Mouse (Mus musculus) embryonic facial prominence, embryonic 11.5 days (tissue): ENCODE measurements around the gene Baiap3. TPM values are rescaled to one million over a fixed set of nuclear protein-coding genes. Genes with fewer than 3 reads are reported as not detected.

ENCODE experiments used
- ATAC-seq: fragments of 200-750 bp; cut with Nextera tagmentation; replicated peaks from 2 replicates; pipeline ENCODE4 v1.8.0; 2017; ENCODE audit warnings: low read depth; ENCODE audit not compliant: insufficient number of reproducible peaks, low FRiP score, low TSS enrichment
- DNase-seq: peaks from one replicate; pipeline ENCODE4 v3.0.0-alpha.2; 2015; ENCODE audit warnings: low spot score
- H3K27ac ChIP-seq: fragments of 300-500 bp; sonication (generic); replicated peaks from 2 replicates; pipeline ENCODE4 v1.5.1; 2014; ENCODE audit warnings: mild to moderate bottlenecking, low read depth, low read length, control low read depth
- H3K27me3 ChIP-seq: fragments of 300-500 bp; sonication (generic); 2 replicates; pipeline ENCODE4 v1.6.1; 2014; ENCODE audit warnings: mild to moderate bottlenecking, low read length, moderate library complexity, mixed read lengths; ENCODE audit not compliant: control insufficient read depth, insufficient read depth
- H3K36me3 ChIP-seq: fragments of 300-500 bp; sonication (generic); replicated peaks from 2 replicates; pipeline ENCODE4 v1.6.1; 2014; ENCODE audit warnings: low read depth, mild to moderate bottlenecking, low read length, moderate library complexity, mixed read lengths; ENCODE audit not compliant: control insufficient read depth, insufficient read depth
- H3K4me1 ChIP-seq: fragments of 300-500 bp; sonication (generic); 2 replicates; pipeline ENCODE4 v1.6.1; 2014; ENCODE audit warnings: low read length, mixed read lengths; ENCODE audit not compliant: control insufficient read depth, insufficient read depth
- H3K4me2 ChIP-seq: fragments of 300-500 bp; sonication (generic); 2 replicates; pipeline ENCODE4 v1.6.1; 2014; ENCODE audit warnings: low read depth, mild to moderate bottlenecking, control low read depth, low read length, moderate library complexity
- H3K4me3 ChIP-seq: fragments of 300-500 bp; sonication (generic); 2 replicates; pipeline ENCODE4 v1.5.1; 2014; ENCODE audit warnings: low read depth, low read length, control low read depth
- H3K9ac ChIP-seq: fragments of 300-500 bp; sonication (generic); replicated peaks from 2 replicates; pipeline ENCODE4 v1.6.1; 2014; ENCODE audit warnings: mild to moderate bottlenecking, control low read depth, low read length
- H3K9me3 ChIP-seq: fragments of 300-500 bp; sonication (generic); replicated peaks from 2 replicates; pipeline ENCODE4 v1.6.1; 2016; ENCODE audit warnings: mild to moderate bottlenecking, low read length, inconsistent platforms, mixed read lengths; ENCODE audit not compliant: control insufficient read depth
- WGBS: fragments of 180-500 bp; shearing (Covaris S2); extraction: QIAGEN DNeasy Blood & Tissue Kit; methylation state at CpG from one replicate; pipeline ENCODE4 v1.1.7; 2014; 5-methylcytosine and 5-hydroxymethylcytosine counted together
- polyA plus RNA-seq: library from polyadenylated mRNA; unstranded; fragments of >200 nt; fragmentation: Nextera tagmentation; extraction: Ambion mirVana; gene quantifications from 2 replicates; pipeline ENCODE4 v1.2.1, GENCODE M21; 2014

Baiap3 gene
- polyA plus RNA-seq, 1 experiment from 2014 or later = 0.66 TPM

DNA sequence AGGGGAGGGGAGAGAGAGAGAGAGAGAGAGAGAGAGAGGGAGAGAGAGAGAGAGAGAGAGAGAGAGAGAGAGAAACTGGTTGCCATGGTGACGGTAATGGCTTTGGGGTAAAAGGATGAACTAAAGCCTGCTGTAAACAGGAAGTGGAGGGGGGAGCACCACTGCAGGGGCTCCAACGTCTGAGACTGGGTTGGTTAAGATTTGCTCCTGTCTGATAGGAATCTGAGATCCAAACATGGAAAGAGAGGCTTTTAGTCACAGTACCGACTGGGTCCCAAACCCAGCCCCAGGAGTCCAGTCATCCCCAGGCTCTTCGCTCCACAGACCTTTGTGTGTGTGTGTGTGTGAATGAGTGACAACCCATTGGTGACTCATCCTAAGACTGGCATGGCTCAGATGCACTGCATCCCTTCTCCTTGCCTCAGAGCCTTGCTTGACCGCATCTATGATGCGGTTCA lies 1.7 kb upstream of the Baiap3 start:
- DNase-seq = no peak
- 54% methylated on average over 6 of the region's 6 CpGs for WGBS

DNA sequence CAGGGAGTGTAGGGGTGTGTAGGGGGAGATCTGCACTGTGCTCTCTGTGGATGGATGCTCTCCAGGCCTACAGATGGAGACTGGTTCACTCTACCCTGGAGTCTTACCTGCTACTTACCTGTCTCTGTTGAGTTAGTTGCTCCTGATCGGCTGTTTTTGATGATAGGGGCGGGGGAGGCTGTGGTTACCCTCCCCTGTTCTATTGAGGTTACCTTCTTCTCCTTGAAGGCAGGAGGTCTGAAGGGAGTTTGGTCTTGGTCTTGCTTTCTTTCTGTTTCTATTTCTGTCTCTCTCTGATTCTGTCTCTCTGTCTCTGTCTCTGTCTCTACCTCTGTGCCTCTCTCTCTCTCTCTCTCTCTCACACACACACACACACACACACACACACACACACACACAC lies 1.1 kb downstream of the Baiap3 start:
- Histone ChIP-seq H3K9ac (no peak overlapping the region), H3K27ac (no peak overlapping the region), H3K4me1 (peaks cover 6% of the 10 kb centered on the region), H3K36me3 (no peaks in the 10 kb centered on the region; the same call in 1 of the 2 replicates), H3K27me3 (peaks cover 17% of the 10 kb centered on the region), H3K4me3 (no peak overlapping the region), H3K4me2 (no peak overlapping the region), H3K9me3 (no peaks in the 10 kb centered on the region)
- no peak for DNase-seq
- 51% methylated on average over 2 of the region's 2 CpGs for WGBS
- ATAC-seq = no peak

More for the DNA sequence above, 1.7 kb upstream of the Baiap3 start:
- no peak overlapping the region for H3K4me2 ChIP-seq
- H3K9ac ChIP-seq = no peak overlapping the region
- peaks cover 6% of the 10 kb centered on the region for H3K4me1 ChIP-seq
- H3K36me3 ChIP-seq = peaks cover 5% of the 10 kb centered on the region
- H3K4me3 ChIP-seq = no peak overlapping the region
- no peak overlapping the region for H3K27ac ChIP-seq
- peaks cover 17% of the 10 kb centered on the region for H3K27me3 ChIP-seq
- no peaks in the 10 kb centered on the region for H3K9me3 ChIP-seq
- no peak for ATAC-seq

DNA sequence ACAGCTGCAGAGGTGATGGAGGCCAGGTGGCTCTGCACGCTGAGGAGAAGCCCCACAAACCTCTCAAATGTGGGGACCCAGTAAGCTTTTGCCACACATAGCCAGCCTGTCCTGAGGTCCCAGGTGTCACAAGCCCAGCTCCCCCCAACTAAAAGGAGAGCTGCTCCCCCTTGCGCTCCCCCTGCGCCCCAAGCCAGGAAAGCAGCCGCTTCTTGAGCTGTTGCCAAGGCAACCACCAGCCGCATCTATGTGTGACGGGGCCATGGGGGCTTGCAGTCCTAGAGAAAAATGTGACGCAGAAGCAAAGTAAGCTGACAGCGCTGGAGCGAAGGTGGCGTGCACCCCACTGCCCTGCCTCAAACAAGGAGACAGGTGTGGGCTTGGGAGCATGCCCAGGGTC lies 2.4 kb downstream of the Baiap3 start:
- DNase-seq (no peak), ATAC-seq (no peak)
- H3K4me2 ChIP-seq = no peak overlapping the region
- H3K4me3 ChIP-seq = no peak overlapping the region
- H3K27ac ChIP-seq = no peak overlapping the region
- H3K4me1 ChIP-seq = peaks cover 6% of the 10 kb centered on the region
- H3K9me3 ChIP-seq = no peaks in the 10 kb centered on the region
- H3K9ac ChIP-seq = 0 out of 2 replicates have a peak overlapping the region, but pooled peaks have one; percentile 18
- H3K27me3 ChIP-seq = peaks cover 17% of the 10 kb centered on the region
- WGBS = 32% methylated on average over 10 of the region's 10 CpGs
- H3K36me3 ChIP-seq = no peaks in the 10 kb centered on the region

DNA sequence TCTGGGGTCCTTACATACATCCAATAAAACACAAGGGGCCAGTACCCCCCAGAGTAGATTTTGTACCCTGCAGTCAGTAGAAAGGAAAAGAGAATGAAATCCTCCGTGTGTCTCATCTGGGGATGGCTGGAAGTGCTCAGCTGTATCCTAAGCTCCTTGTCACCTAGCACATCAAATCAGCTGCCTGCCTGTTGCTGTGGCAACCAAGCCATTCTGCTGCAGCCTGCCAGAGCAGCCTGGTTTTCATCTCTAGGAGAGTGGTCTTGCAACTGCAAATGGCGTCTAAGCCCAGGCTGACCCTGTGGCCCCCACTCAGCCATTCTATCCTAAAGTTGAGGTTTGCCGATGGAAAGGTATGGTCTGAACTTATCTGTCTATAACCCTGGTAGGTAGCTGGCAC lies 3.5 kb downstream of the Baiap3 start:
- H3K36me3 ChIP-seq = no peaks in the 10 kb centered on the region
- no peak for ATAC-seq
- H3K4me3 ChIP-seq = no peak overlapping the region
- H3K4me1 ChIP-seq = peaks cover 6% of the 10 kb centered on the region
- 42% methylated on average over 3 of the region's 3 CpGs for WGBS
- DNase-seq = no peak
- H3K4me2 ChIP-seq = no peak overlapping the region
- H3K27ac ChIP-seq = no peak overlapping the region
- no peaks in the 10 kb centered on the region for H3K9me3 ChIP-seq
- H3K27me3 ChIP-seq = peaks cover 17% of the 10 kb centered on the region
- H3K9ac ChIP-seq = no peak overlapping the region

DNA sequence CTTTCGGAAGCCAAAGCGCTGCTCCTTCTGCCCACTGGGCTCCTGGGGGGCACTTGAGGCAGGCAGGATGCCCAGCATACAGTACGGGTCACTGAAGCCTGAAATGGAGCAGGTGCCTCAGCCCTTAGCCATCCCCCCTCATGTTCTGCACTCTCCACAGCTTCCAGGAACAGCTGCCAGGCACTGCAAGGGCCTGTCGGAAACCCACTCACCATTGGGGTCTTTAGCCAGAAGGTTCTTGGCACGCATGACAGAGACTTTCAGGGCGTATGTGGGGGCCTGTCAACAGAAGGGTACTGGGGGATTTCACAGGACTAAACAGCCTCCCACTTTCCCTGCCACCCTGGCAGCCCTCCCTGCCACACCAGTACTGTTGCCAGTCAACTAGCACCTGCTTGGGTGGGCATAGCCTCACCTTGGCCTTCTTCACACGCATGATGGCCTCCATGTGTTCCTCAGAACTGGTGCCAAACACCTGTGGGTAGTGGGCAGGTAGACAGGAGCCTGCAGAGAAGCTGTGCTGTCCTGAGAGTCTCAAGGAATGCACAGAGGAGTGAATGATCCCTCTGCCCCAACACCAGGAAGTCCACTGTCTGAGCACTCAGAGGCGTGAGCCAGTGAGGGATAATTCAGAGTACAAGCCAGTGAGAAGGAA lies 5.9 kb downstream of the Baiap3 start:
- no peak for DNase-seq
- no peaks in the 10 kb centered on the region for H3K9me3 ChIP-seq
- ATAC-seq = no peak
- H3K27me3 ChIP-seq = peaks cover 8% of the 10 kb centered on the region; the same call in 1 of the 2 replicates
- no peaks in the 10 kb centered on the region; the same call in 1 of the 2 replicates for H3K4me1 ChIP-seq
- WGBS = 76% methylated on average over 8 of the region's 8 CpGs
- H3K36me3 ChIP-seq = no peaks in the 10 kb centered on the region; the same call in 1 of the 2 replicates
- no peak overlapping the region for H3K9ac ChIP-seq
- no peak overlapping the region for H3K4me2 ChIP-seq
- no peak overlapping the region for H3K27ac ChIP-seq
- H3K4me3 ChIP-seq = no peak overlapping the region

DNA sequence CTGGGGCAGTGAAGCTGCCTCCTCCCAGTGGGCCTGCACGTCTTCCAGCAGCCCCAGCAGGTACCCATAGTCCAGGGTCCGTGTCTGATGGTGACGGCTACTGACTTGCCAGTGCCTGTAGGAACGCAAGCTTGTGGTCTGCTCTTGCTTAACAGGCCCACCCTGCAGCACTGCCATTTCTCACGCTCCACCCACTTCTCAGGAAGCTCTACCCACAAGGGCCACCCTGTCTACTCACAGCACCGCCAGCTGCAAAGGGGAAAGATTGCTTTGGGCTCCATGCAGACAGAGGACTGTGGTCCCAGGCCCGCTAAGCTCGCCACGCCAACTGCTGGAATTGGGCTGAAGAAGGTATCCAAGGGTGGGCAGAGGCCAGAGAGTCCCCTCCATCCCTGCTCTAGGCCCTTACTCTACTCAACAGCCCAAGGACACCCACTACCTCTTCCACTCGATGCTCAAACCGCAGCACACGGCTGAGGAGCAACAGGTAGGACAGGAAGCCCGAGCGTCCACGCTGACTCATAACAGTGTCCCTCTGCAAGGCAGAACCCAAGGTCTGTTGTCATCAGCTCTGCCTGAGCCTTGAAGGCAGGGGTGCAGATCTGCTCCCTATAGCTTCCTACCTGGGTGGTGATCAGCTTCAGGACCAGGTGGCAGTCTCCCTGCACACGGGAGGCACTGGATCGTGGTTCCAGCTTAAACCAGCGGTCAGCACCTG lies 8.0 kb downstream of the Baiap3 start:
- Histone ChIP-seq H3K4me3 (no peak overlapping the region), H3K9ac (no peak overlapping the region), H3K4me2 (no peak overlapping the region), H3K36me3 (peaks cover 2% of the 10 kb centered on the region; the same call in 1 of the 2 replicates), H3K4me1 (no peaks in the 10 kb centered on the region), H3K9me3 (no peaks in the 10 kb centered on the region), H3K27ac (no peak overlapping the region), H3K27me3 (no peaks in the 10 kb centered on the region)
- ATAC-seq (no peak), DNase-seq (no peak)
- 82% methylated on average over 18 of the region's 18 CpGs for WGBS

DNA sequence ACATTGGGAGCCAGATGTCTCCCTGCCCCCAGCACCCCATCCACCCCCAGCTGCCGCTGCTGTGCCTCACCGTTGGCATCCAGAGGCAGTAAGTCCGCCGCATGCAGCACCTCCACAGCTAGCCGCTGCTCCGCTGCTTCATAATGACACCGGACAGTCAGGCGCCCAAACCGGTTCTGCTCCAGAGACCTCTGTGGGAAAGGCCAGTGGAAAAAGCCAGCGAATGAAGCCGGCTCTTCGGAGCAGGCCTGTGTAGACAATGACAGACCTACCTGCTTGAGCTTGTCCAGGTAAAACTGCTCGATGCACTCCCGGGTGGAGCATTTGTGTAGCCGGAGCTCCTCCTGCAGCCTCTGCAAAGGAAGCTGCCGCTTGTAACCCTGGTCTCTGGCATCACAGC lies 11.9 kb downstream of the Baiap3 start:
- H3K4me3 ChIP-seq = no peak overlapping the region
- H3K4me1 ChIP-seq = peaks cover 4% of the 10 kb centered on the region
- H3K27me3 ChIP-seq = no peaks in the 10 kb centered on the region
- H3K27ac ChIP-seq = no peak overlapping the region
- ATAC-seq (no peak), DNase-seq (no peak)
- no peak overlapping the region for H3K9ac ChIP-seq
- H3K36me3 ChIP-seq = peaks cover 7% of the 10 kb centered on the region
- H3K9me3 ChIP-seq = no peaks in the 10 kb centered on the region
- no peak overlapping the region for H3K4me2 ChIP-seq
- WGBS = 84% methylated on average over 16 of the region's 16 CpGs

DNA sequence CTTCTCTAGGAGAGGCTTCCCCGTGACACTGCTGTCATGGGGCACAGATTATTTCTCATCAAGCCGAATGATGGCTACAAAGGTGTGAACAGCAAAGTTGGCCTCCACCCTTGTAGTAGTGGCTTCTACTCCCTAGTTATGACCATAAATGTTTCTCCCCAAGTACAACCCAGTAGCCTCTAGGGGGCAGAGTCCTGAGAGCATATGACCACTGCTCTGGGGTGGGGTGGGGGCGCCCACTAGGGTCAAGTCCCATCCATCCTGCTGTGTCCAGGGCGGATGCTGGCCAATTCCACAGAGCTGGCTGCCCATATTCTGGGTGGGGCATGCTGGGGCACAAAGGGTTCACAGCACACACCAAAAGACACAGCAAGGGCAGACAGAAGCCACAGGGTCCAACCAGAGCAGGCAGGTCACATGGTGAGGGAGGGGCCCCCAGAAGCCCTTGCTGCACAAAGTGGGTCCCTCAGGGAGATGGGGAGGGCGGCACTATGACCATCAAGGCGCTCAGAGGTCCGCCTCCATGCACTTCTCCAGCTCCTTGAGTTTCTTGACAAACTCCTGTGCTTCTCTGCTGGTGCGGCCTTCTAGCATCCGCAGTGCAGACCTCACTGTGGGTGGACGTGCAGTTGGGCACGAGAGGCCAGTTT lies 12.9 kb downstream of the Baiap3 start:
- no peak for DNase-seq

More for the DNA sequence above, 12.9 kb downstream of the Baiap3 start:
- no peak for ATAC-seq
- Histone ChIP-seq H3K4me2 (no peak overlapping the region), H3K9ac (no peak overlapping the region), H3K9me3 (no peaks in the 10 kb centered on the region), H3K27ac (no peak overlapping the region), H3K36me3 (peaks cover 7% of the 10 kb centered on the region), H3K27me3 (no peaks in the 10 kb centered on the region), H3K4me3 (no peak overlapping the region), H3K4me1 (peaks cover 4% of the 10 kb centered on the region)
- WGBS = 88% methylated on average over 11 of the region's 11 CpGs
